Mouse (Mus musculus): ENCODE measurements around the gene Wdr90.

Wdr90 gene

DNA sequence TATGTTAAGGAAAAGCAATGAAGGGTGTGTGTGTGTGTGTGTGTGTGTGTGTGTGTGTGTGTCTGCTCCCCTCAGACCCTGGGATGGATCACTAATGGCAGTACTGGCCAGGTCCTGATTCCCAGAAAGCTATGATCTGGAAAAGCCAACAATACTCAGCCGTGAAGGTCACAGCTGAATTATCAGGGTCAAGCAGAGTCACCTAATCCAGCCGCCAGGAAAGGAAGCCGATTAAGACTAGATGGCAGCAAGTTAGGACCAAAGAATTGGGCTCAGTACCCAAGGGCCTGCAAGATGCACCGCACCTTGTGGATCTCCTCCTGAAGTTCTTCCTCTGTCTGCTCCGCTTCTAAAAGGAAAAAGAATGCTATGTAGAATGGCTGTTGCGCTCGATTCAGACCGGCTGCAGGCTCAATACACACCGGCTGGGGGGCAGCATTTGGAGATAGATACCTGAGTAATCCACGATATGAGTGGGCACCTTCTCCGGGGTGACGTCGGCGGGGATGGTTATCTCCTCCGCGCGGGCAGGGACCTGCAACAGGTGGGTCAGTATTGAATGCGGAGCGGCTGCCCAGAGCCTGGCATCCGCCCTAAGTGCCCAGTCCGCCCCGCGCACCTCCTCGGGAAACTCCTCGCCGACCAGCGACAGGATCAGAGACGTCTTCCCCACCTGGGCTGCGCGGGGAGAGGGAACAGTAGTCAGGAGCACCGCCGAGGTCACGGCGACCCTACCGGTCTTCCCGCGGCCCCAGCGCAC is 17.5 kb downstream of the Wdr90 start:
- DNase-seq (ENCODE audit: low read depth, low spot score): no peak

GRCm38 (mm10) chr17:25843122-25843521 is 18.2 kb downstream of the Wdr90 start:
- no peak for DNase-seq (ENCODE audit: low read depth, low spot score)

DNA sequence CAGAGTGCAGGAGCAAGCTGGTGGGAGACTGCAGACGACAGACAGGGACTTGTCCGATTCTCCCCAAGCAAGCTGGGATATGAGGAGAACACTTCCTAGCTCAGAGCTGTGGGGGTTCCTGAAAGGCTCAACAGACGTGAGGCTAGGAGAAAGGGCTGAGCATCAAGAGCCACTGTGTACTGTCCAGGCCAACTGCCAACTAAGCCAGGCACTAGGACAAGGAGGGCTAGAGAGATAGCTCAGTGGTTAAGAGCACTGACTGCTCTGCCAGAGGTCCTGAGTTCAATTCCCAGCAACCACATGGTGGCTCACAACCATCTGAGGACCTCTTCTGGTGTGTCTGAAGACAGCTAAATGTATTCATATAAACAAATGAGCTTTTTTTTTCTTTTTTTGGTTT is 18.8 kb downstream of the Wdr90 start:
- DNase-seq (ENCODE audit: low read depth, low spot score): no peak

DNA sequence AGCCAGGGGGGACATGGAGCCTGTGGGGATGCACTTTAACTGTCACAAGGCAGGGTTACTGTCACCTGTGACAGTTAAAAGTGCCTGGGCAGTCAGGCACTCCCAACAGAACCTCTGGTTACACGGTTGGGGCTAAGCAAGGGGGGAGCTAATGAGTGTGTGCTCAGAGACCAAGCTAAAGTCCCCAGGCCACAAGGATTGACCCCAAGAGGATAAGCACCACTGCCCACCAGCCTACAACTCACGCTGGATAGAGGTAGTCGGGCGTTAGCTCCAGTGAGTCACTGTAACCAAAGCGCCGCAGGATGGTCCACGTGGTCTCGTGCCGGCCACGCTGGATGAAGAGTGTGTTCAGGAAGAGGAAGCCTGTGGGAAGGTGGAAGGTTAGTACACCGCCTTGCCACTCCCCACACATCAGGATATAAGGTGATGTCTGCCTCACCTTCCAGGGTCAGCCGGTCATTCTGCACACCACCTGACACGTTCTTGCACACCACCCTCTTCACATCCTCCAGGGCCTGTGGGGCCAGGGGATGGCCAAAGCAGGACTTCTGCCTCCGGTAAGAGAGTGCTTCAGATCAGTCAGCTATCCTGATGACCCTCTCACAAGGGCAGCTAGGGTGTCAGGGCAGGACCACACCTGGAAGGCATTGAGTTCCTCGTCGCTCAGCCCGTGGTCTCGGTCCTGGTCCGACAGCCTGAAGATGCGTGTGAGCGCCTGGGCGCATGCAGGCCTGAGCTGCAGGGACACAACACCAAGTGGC is 20.0 kb downstream of the Wdr90 start, which contains the start of gene Gm20683:
Gm20683 (minus strand) TSS at position 647 of the 764 bp plus-strand sequence.
- DNase-seq (ENCODE audit: low read depth, low spot score): no peak

GRCm38 (mm10) chr17:25840519-25840918 is 20.8 kb downstream of the Wdr90 start:
- DNase-seq (ENCODE audit: low read depth, low spot score): no peak

DNA sequence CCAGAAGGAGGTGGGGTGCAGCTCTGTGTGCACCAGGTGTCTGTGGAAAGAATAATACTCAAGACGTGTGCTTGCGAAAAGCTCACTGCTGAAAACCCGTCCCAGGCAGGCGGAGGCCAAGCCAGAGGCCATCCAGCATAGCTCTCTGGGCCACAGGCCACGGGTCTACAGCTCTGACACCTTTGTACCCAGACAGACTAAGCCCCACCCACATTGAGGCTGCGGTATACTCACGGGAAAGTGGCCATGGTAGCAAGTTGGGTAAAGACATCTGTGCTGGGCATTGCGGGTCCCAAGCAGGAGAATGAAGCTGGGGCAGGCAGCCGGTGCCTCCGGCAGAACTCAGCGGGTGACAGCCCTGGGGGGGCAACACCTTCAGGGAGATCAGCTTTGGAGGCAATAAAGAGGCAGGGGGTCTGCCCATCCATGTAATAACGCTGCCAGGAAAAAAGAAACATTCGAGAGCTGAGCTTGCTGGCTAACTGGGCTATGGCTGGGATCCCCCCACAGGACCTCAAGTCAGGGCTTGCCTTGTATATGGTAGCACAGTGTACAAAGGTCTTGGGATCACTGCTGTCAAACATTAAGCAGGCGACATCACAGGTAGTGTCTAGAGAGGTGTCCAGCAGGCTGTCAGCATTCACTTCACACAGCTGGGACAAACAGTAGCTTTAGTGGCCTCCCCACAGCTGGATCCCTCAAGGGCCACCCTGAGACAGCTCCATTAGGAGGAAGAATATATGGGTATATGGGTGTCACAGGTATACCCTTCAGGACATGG is 21.7 kb downstream of the Wdr90 start:
- DNase-seq (ENCODE audit: low read depth, low spot score): no peak

DNA sequence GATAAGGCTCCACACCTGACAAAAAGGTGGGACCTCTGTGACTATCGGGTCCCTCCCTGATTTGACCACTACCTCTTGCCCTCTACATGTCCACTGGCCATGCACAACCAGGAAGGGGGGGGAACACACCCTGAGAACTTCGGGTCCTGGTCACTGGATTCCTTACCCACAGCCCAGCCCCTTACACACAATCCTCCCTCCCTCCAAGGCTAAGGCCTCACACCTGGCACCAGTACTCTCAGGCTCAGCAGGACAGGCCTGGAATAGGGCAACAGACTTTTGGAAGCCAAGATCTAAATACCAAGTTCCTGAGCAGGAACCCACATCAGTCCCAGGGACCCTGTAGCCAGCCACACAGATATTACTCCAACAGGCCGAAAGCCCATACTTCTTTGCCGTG is 22.4 kb downstream of the Wdr90 start:
- DNase-seq (ENCODE audit: low read depth, low spot score): no peak

- no peak for DNase-seq (ENCODE audit: low read depth, low spot score)
These were observed 23.8 kb downstream of the Wdr90 start for GRCm38 (mm10) chr17:25837533-25837932.

GRCm38 (mm10) chr17:25837076-25837410 is 24.3 kb downstream of the Wdr90 start, which contains the start of gene Rhbdl1:
Gene Rhbdl1 (minus strand): TSS chr17:25837295.
- no peak for DNase-seq (ENCODE audit: low read depth, low spot score)

- DNase-seq (ENCODE audit: low read depth, low spot score): no peak
These were observed 24.8 kb downstream of the Wdr90 start for GRCm38 (mm10) chr17:25836397-25837075.

GRCm38 (mm10) chr17:25835816-25836215 is 25.5 kb downstream of the Wdr90 start:
- no peak for DNase-seq (ENCODE audit: low read depth, low spot score)

DNA sequence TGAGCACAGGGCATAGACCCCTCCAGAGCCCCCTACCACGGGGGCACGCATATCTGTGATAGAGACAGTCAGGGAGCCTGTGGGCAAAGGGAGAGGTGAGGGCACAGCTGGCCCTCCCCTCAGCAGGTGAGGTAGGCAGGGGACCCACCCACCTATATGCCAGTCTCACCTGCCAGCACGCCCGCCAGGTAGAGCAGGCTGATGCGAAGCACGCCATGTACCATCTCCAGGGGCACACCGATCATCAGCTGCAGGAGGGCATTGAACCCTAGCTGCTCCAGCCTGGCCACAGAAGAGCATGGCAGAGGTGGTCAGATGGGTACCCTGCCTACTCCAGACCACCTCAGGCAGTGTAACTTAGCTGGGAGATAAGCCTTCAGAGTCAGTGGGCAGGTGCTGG is 26.0 kb downstream of the Wdr90 start:
- DNase-seq (ENCODE audit: low read depth, low spot score): no peak

DNA sequence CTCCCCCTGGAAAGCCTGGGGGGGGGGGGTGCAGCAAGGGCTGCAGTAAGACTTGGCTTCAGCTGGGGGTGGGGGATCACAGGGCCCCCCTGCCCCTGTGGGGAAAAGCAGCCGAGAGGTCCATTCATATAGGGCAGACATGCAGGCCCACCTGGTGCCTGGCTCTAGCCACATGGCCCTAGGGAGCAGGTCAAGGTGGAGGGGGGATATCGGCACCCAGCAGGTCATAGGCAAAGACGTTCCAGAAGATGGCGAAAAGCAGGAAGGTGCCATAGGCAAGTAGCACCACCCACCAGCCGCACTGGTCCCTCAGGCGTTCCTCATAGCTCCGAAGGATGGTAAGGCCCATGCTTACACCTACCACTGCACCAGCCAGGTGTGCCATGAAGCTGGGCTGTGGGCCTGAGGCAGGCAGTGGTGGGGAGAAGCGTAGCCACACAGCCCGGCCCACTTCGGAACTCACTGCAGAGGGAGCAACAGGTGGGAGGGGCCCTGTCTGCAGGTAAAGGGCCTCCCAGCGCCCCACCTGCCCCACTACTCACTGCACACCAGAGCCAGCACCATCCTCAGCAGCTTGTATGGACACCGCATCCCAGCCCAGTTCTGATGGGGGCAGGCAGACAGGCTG is 26.6 kb downstream of the Wdr90 start:
- no peak for DNase-seq (ENCODE audit: low read depth, low spot score)

- no peak for DNase-seq (ENCODE audit: low read depth, low spot score)
These were observed 27.2 kb downstream of the Wdr90 start for GRCm38 (mm10) chr17:25833961-25834594.

DNA sequence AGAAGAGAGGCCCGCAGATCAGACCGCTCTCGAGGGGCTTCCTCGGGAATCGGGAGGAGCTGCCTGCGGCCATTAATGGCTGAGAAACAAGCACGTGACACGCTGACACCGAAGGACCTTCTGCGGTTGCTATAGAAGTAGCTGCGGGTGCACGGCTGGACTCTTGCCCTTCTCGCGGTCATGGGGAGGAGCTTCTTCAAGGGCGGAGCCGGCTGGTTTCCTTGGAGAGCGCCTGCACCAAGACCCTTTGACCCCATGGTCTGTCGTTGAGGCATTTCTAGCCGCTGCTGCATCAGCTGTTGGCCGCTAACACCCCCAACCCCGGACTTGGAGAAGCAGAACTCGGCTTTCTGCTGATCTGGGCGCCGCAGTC is 28.0 kb downstream of the Wdr90 start, which contains the start of gene Stub1:
Stub1 (minus strand) TSS at position 114 of the 373 bp plus-strand sequence.
- peak; percentile 57 for DNase-seq (ENCODE audit: low read depth, low spot score)

GRCm38 (mm10) chr17:25832436-25833290 is 28.6 kb downstream of the Wdr90 start:
- DNase-seq (ENCODE audit: low read depth, low spot score): peak; percentile 98

DNA sequence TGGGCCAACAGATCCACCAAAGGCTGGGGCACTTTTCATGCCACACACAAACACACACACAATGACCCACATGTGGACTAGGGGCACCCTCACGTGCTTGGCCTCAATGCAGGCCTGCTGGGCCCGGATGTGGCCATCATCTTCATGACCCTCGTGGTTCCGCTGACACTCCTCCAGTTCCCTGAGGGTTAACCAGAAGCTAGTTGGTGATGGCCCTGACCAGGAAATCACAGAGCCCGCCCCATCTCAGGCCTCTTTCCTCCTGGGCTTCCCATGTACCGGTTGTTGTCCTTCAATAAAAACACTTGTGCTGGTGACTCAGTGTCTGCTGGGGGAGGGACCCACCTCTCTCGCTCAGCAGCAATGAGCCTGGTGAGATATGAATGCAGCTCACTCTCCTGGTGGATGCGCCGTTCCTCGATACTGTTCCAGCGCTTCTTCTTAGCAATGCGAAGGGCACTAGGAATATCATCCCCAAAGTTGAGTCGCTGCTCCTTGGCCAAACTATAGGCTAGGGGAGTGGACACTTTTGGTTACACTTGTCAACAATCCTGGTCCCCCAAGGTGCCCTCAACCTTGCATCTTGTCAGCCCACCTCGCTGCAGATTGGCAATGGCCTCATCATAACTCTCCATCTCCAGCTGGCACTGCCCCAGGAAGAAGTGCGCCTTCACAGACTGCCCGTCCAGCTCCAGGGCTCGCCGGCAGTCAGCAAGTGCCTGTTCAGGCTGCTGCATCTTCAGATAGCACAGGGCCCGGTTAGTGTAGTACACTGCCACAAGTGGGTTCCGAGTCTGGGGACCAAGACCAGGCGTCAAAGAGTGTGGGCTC is 29.6 kb downstream of the Wdr90 start:
- DNase-seq (ENCODE audit: low read depth, low spot score): no peak

GRCm38 (mm10) chr17:25830806-25831431 is 30.4 kb downstream of the Wdr90 start:
- DNase-seq (ENCODE audit: low read depth, low spot score): no peak
